8 mouse cellular contexts compared by ENCODE assay signal in the genomic region with DNA sequence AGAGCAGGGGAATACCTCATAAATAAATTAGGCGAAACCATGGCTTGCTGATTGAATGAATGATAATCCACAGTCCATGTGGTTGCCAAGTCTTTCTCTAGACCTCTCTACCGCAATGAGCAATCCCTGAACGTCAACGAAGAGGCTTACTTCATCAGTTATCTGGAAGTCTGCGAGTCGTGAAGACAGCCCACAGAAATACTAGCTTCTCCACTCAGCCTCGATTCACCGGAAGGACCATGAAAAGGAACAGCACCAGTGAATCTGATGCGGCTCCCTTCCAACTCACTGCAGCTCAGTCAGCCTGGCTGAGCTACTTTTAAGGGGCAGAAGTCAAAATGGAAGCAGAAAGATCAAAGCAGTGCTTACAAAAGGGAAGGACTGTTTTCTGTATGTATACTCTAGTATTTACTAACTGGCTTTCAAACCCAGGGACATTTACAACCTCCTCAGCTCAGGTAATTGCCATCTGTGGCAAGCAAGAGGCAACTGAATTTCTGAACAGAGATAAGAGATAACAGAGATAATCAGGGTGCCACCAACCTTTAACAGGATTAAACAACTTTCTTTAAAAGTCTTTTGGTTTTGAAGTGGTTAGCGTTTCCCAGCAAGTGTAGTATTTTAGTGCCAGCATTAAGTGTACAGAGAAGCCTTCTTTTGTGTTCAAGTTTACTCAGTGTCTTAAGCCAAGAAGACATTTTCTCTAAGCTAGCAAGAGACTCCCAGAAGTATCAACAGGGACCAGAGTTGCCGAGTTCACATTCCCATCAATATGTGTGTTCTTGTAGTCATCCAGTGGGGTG. TPM values are rescaled to one million over a fixed set of nuclear protein-coding genes. Genes with fewer than 3 reads are reported as not detected.
DNase-seq lines count a peak whose midpoint lies in the region; ATAC-seq lines count a peak whose summit lies in the region.

No protein-coding gene starts in this region.

- peak; percentile 38 for DNase-seq in adrenal gland, adult 2 months
- no peak for DNase-seq in adrenal gland, postnatal 4 days (ENCODE audit: low spot score in 2 of 2)
- no peak for DNase-seq in lung, postnatal 36 days
- peak; percentile 80 for DNase-seq in induced T-regulatory cell, adult 2 months (ENCODE audit: low read depth)
- DNase-seq in ovary, postnatal 14 days (ENCODE audit: low spot score): no peak

- no peak overlapping the region for H3K27ac ChIP-seq in lung, embryonic 16.5 days (ENCODE audit: low read length)
- H3K27ac ChIP-seq in neural tube, embryonic 13.5 days (replicated peaks): no peak overlapping the region

- 48% methylated on average over 11 of the region's 11 CpGs for WGBS in lung, embryonic 16.5 days
- 46% methylated on average over 11 of the region's 11 CpGs for WGBS in neural tube, embryonic 13.5 days

- H3K9me3 ChIP-seq in lung, embryonic 16.5 days (ENCODE audit: control insufficient read depth, low read length): no peaks in the 10 kb centered on the region
- no peaks in the 10 kb centered on the region for H3K9me3 ChIP-seq in neural tube, embryonic 13.5 days

- H3K4me3 ChIP-seq in lung, embryonic 16.5 days (ENCODE audit: low read length): peak overlapping the region; percentile 89
- peak overlapping the region; percentile 0; the same call in 1 of the 2 replicates for H3K4me3 ChIP-seq in neural tube, embryonic 13.5 days

- no peak for ATAC-seq in lung, embryonic 16.5 days (ENCODE audit: low read depth)
- ATAC-seq in neural tube, embryonic 13.5 days (ENCODE audit: low read depth): no peak
- no peak for ATAC-seq in frontal cortex, adult (ENCODE audit: low TSS enrichment)

- H3K4me2 ChIP-seq in lung, embryonic 16.5 days (ENCODE audit: low read depth, low read length): peak overlapping the region; percentile 77
- peak overlapping the region; percentile 67 for H3K4me2 ChIP-seq in neural tube, embryonic 13.5 days

- H3K9ac ChIP-seq in lung, embryonic 16.5 days (ENCODE audit: low read length): peak overlapping the region; percentile 51
- peak overlapping the region; percentile 22; the same call in 1 of the 2 replicates for H3K9ac ChIP-seq in neural tube, embryonic 13.5 days

- peaks cover 31% of the 10 kb centered on the region for H3K4me1 ChIP-seq in lung, embryonic 16.5 days (replicated peaks; ENCODE audit: control insufficient read depth, insufficient read depth, low read length)
- H3K4me1 ChIP-seq in neural tube, embryonic 13.5 days (replicated peaks): peaks cover 42% of the 10 kb centered on the region

- H3K27me3 ChIP-seq in lung, embryonic 16.5 days (ENCODE audit: control insufficient read depth, insufficient read depth, low read depth, low read length): no peaks in the 10 kb centered on the region
- H3K27me3 ChIP-seq in neural tube, embryonic 13.5 days: no peaks in the 10 kb centered on the region

- no peaks in the 10 kb centered on the region for H3K36me3 ChIP-seq in lung, embryonic 16.5 days (ENCODE audit: control insufficient read depth, insufficient read depth, low read length)
- H3K36me3 ChIP-seq in neural tube, embryonic 13.5 days: no peaks in the 10 kb centered on the region

RNA-seq across cellular contexts. Expression of a gene that starts 2.2 kb away (rescaled TPM):
- 10 to 100 TPM; 44.2 to 55.6 TPM for total RNA-seq in adrenal gland, adult 2 months (2021)
- 51.6 and 58.1 TPM in 2 replicates for polyA plus RNA-seq in adrenal gland, adult 2 months (2012; rRNA removed)
- 10 to 100 TPM; 71.3 to 74.6 TPM for total RNA-seq in adrenal gland, postnatal 4 days (2021)
- polyA plus RNA-seq in lung, embryonic 16.5 days (2015; fragmentation: Nextera tagmentation; extraction: Ambion mirVana): 26.8 and 29.0 TPM in 2 replicates
- polyA plus RNA-seq in neural tube, embryonic 13.5 days (2015; fragmentation: Nextera tagmentation; extraction: Ambion mirVana): 7.8 and 8.4 TPM in 2 replicates

Comparison
In these comparisons a context has a peak if more than half of its experiments do, and no peak if none do; other contexts are left out.
1. DNase-seq: peak in adrenal gland, adult 2 months (single experiment) and induced T-regulatory cell, adult 2 months (single experiment); none in adrenal gland, postnatal 4 days (0 of 2), lung, postnatal 36 days (single experiment) and ovary, postnatal 14 days (single experiment).